Mouse (Mus musculus) common myeloid progenitor, adult 5-6 weeks (primary cell): Measurements from ENCODE around the gene Dcst1. TPM values are rescaled to one million over a fixed set of nuclear protein-coding genes. Genes with fewer than 3 reads are reported as not detected.
A peak's percentile ranks its signal among the peaks of the same experiment; 100 is the strongest.

ENCODE experiments used
- ATAC-seq: replicated peaks from 2 replicates; pipeline ENCODE4 v1.8.0; 2016; ENCODE audit warnings: low read depth, mild to moderate bottlenecking, moderate TSS enrichment, inconsistent platforms; ENCODE audit not compliant: poor library complexity, severe bottlenecking
- total RNA-seq: library from RNA; stranded (forward); fragments of 200-1000, 187-1606 nt; gene quantifications from 2 replicates; pipeline ENCODE4 v1.2.3, GENCODE M21; 2017

Dcst1 gene
- total RNA-seq, 1 experiment from 2014 or later, result 0.09 TPM

DNA sequence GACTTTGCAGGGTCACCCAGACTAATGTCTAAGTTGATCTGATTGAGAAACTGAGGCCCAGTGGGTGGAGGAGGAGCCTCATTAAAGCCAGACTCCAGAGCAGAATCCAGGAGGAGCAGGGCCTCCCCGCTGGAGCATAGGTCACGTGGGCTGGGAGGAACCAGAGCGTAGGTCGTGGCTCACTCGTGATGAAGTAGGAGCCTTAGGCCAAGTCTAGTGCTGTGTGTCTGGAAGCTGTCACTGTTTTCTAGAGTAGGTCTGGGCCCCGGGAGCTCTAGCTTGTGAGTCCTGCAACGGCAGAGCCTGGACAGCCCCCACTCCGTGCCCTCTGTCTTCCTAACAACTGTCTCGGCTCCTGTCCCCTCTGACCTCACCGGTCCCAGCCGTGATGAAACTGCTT, 2.3 kb upstream of the Dcst1 start:
- no peak for ATAC-seq

GRCm38 (mm10) chr3:89365486-89366414, 697 bp upstream of the Dcst1 start:
- ATAC-seq, result no peak

DNA sequence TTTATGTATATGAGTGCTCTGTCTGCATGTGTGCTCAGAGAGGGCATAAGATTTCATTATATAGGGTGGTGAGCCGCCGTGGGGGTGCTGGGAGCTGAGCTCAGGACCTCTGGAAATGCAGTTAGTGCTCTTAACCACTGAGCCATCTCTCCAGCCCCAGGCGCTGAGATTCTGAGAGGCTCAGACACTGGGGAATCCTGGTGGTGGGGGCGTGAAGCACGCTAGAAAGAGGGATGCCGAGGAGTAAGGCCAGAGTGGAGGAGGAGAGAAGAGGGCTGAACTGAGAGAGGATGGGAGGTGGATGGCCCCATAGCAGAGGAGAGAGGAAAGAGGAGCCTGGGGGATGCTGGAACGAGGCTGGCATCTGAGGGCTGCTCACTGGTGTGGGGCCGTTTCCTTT, 422 bp downstream of the Dcst1 start:
- ATAC-seq, result no peak

GRCm38 (mm10) chr3:89361675-89362074, 3.4 kb downstream of the Dcst1 start, which contains the start of gene Dcst2:
Gene Dcst2 (plus strand): TSS chr3:89361975.
- ATAC-seq, result no peak

GRCm38 (mm10) chr3:89360237-89360636, 4.8 kb downstream of the Dcst1 start:
- ATAC-seq, result peak; percentile 76

- no peak for ATAC-seq
These were observed 5.4 kb downstream of the Dcst1 start for GRCm38 (mm10) chr3:89359630-89360029.

GRCm38 (mm10) chr3:89356029-89356428, 9.0 kb downstream of the Dcst1 start:
- no peak for ATAC-seq

GRCm38 (mm10) chr3:89355512-89355902, 9.5 kb downstream of the Dcst1 start:
- no peak for ATAC-seq

GRCm38 (mm10) chr3:89354816-89355511, 10.1 kb downstream of the Dcst1 start:
- peak; percentile 54; the same call in 1 of the 2 replicates for ATAC-seq

GRCm38 (mm10) chr3:89351271-89351670, 13.8 kb downstream of the Dcst1 start:
- no peak for ATAC-seq

GRCm38 (mm10) chr3:89349869-89350501, 15.1 kb downstream of the Dcst1 start, which contains the start of gene Adam15:
Gene Adam15 (minus strand): TSS chr3:89349996.
- peak; percentile 74 for ATAC-seq

DNA sequence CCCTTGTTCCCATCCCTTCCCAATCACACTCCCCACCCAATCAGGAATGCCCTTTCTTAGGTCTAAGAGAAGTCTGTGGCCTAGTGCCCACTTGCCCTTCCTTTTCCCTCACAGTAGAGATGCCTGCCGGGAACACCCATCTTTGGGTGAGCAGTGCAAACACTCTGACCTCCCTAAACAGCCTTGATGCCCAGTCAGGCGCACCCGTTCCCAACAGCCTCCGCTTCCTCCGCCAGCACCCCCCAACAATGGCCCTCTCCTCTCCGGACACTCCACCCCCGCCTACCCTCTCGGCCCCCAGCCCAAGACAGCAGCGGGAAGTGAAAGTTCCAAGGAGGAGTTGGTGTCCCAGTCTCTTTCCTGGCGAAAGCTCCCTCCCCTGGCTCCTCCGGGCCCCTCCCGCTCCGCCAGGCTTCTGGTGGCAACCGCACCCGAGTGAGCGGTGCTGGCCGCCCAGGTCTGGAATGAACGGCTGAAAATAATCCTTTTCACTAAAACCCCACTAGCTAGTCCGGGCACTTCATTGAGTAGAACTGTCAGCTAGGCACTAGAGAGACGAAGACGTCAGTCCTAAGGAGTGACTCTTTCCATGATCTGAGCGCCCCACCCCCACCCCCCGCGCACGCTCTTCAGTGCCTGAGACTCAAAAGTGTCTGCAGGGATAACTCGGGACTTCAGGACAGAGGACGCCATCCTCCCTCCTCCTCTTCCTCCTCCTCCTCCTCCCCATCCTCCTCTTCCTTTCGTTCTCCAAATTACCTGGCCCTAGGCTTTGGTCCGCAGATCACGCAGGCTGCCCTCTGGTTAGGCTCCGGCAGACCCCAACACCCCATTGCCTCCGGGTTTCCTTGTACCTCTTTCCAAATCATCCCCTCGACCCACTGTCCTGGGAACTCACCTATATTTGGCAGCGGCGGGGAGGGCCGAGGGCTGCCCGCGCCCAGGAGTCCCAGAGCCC, 15.9 kb downstream of the Dcst1 start:
- ATAC-seq, result no peak

- ATAC-seq, result no peak
These were observed 17.1 kb downstream of the Dcst1 start for GRCm38 (mm10) chr3:89347916-89348315.

DNA sequence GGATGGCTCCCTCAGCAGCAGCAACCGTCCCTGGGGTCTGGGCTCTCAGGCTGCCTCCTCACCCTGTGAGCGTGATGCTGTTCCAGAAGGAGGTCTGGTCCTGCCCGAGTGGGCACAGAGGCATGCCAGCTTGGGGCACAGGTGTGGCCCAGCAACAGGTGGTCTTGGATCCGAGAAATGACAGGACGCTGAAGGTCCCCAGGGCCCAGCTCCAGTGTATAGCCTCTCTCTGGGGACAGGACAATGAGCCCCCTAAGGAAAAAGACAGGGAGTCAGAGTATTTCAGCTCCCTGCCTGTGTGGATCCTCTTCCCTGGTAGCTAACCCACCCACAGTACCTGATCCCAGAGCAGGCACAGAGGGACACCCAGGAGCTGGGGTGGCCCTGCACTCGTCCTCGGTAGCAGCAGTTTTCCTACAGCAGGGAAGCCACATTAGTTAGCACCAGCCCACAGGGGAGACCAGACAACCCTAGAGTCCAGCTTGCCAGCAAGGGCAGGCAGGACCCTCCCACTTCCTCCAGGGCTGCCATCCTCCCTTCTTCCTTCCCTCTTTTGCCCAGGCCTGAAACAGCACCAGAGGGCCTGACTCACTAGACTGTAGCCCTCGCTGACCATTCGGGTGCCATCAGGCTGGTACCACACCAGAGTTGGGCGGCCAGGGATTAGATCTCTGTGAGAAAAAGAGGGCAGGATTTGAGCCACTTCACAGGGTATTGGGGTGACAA, 18.1 kb downstream of the Dcst1 start:
- ATAC-seq, result 0 out of 2 replicates have a peak, but pooled peaks have one; percentile 29

DNA sequence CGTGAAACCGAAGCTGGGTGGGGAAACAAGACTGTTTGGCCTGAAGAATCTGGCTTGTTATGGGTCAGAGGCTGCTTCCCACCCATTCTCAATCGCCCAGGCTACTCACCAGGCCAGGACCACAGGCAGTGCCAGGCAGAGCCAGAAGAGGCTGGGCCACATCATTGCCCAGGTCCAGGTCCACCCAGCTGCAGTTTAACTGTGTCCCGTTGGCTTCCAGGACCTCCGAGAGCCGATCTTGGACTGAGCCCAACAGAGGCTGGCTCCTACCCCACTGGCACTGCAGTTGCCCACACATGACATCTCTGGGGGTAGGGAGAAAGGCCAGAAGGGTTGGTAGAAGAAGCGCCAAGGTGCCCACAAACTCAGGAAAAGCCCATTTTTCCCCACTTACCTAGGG, 21.8 kb downstream of the Dcst1 start:
- no peak for ATAC-seq

- ATAC-seq, result no peak
These were observed 23.3 kb downstream of the Dcst1 start for GRCm38 (mm10) chr3:89341794-89342193.

DNA sequence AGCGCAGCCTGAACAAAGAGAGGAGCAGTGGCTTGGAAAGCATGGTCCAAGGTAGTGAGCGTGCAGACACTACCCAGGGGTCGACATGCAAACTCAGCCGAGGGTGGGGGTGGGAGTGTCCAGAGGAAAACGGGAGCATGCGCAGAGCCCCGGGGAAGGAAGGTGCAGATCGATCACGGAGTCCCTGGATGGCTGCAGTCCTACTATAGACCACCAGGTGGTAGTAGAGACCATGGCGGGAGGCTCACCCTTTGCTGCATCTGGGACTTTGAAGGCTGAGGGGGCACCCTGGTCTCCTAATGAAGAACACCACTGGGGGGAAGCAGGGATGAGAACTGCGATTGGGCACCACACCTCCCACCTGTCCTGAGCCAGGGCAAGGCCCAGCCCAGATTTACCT, 24.6 kb downstream of the Dcst1 start:
- ATAC-seq, result peak; percentile 77

GRCm38 (mm10) chr3:89339416-89339815, 25.6 kb downstream of the Dcst1 start:
- peak; percentile 59 for ATAC-seq
